Mouse (Mus musculus) kidney, adult 2 months (tissue): ENCODE data around the gene Hist1h2bn. TPM values are rescaled to one million over a fixed set of nuclear protein-coding genes. Genes with fewer than 3 reads are reported as not detected.
"Not testable (repeated sequence)": the region's sequence is repeated elsewhere in the genome, so short reads cannot be mapped to it uniquely, and the experiment has no call there.

ENCODE experiments used
- DNase-seq: peaks from one replicate; pipeline ENCODE4 v3.0.0; 2021
- H3K27ac ChIP-seq: fragments of 200-500 bp; 2 replicates; pipeline ENCODE4 v1.5.1; 2012; ENCODE audit warnings: low read depth, low read length, control low read depth, inconsistent platforms; ENCODE audit not compliant: insufficient read depth
- H3K27me3 ChIP-seq: fragments of 200-500 bp; replicated peaks from 2 replicates; pipeline ENCODE4 v1.6.1; 2012; ENCODE audit warnings: mild to moderate bottlenecking, moderate library complexity, low read length, inconsistent platforms; ENCODE audit not compliant: control insufficient read depth, insufficient read depth
- H3K36me3 ChIP-seq: fragments of 200-500 bp; 2 replicates; pipeline ENCODE4 v1.6.1; 2012; ENCODE audit warnings: mild to moderate bottlenecking, moderate library complexity, low read length, inconsistent platforms; ENCODE audit not compliant: control insufficient read depth, insufficient read depth
- H3K4me1 ChIP-seq: fragments of 200-500 bp; 2 replicates; pipeline ENCODE4 v1.6.1; 2011; ENCODE audit warnings: low read length; ENCODE audit not compliant: control insufficient read depth, insufficient read depth
- H3K4me3 ChIP-seq: fragments of 200-500 bp; 2 replicates; pipeline ENCODE4 v1.5.1; 2011; ENCODE audit warnings: mild to moderate bottlenecking, low read depth, low read length, control low read depth; ENCODE audit not compliant: insufficient read depth
- CTCF ChIP-seq: fragments of 200-500 bp; conservative IDR thresholded peaks from 2 replicates; pipeline ENCODE4 v1.5.1; 2011; ENCODE audit warnings: low read depth, mild to moderate bottlenecking, control low read depth, low read length, moderate library complexity, mixed read lengths; ENCODE audit not compliant: insufficient read depth, insufficient read length
- POLR2A ChIP-seq: fragments of 200-500 bp; IDR thresholded peaks from one replicate; pipeline ENCODE4 v1.6.1; 2011; ENCODE audit warnings: low read depth, low read length, control low read depth
- WGBS: fragments of 180-500 bp; shearing (Covaris S2); methylation state at CpG from one replicate; pipeline ENCODE4 v1.1.7; 2018; 5-methylcytosine and 5-hydroxymethylcytosine counted together
- polyA plus RNA-seq: library from polyadenylated mRNA; depleted of rRNA; stranded (reverse); fragments of >200 nt; gene quantifications from 2 replicates; pipeline ENCODE4 v1.2.3, GENCODE M21; 2012; rRNA removed

The Hist1h2bn gene
- polyA plus RNA-seq, result not detected in 2 replicates

DNA sequence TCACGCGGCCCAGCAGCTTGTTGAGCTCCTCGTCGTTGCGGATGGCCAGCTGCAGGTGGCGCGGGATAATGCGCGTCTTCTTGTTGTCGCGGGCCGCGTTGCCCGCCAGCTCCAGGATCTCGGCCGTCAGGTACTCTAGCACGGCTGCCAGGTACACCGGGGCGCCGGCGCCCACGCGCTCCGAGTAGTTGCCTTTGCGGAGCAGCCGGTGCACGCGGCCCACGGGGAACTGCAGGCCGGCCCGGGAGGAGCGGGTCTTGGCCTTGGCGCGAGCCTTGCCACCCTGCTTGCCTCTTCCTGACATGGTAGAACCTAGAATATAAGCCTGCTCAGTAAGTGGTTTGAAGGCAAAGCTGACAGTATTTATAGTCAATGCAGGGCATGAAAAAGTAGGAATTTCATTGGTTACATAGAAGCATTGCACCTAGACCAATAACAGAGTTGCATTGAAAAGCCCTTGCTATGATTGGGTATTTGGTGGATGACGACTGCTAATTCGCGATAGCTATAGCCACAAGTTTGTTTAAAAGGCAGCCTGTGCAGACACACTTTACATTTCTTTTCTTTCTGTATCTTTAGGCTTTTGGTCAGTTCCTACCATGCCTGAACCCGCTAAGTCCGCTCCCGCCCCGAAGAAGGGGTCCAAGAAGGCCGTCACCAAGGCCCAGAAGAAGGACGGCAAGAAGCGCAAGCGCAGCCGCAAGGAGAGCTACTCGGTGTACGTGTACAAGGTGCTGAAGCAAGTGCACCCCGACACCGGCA, at the start of gene Hist1h2bn, which contains the start of gene Hist1h2ak:
Gene Hist1h2bn (plus strand): TSS at position 600 of the 762 bp plus-strand sequence.
Gene Hist1h2ak (minus strand): TSS at position 304 of the 762 bp plus-strand sequence.
- Histone ChIP-seq H3K27ac (peak within 1 kb of the TSS; percentile 90), H3K4me3 (peak within 1 kb of the TSS; percentile 90)
- H3K4me1 ChIP-seq, H3K27me3 ChIP-seq, H3K36me3 ChIP-seq: not testable (repeated sequence)
- DNase-seq, result peak; percentile 86
- 3% methylated on average over 48 of the region's 50 CpGs for WGBS

DNA sequence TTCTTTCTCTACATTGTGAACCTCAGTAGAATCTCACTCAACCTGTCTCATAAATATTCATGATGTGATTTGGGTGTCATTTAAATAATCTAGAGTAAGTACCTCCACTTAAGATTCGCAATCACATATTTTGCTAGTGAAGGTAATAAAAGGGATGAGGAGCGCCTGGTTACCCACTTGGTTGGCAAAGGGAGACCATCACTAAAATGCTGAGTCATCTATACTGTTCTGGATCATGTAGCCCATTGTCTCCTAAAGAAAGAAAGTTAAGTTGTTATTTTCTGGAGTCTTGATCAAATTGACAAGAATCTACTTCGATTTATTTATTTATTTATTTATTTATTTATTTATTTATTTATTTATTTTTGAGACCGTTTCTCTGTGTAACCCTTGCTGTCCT, 47.3 kb upstream of the Hist1h2bn start:
- DNase-seq, result no peak
- H3K4me1 ChIP-seq, result no peaks in the 10 kb centered on the region
- H3K27ac ChIP-seq, result no peak overlapping the region
- H3K36me3 ChIP-seq, result no peaks in the 10 kb centered on the region
- H3K27me3 ChIP-seq, result no peaks in the 10 kb centered on the region
- TF ChIP-seq CTCF, result no peak
- no peak for TF ChIP-seq POLR2A
- WGBS, result 67% methylated on average over 4 of the region's 4 CpGs
- H3K4me3 ChIP-seq, result no peak overlapping the region

DNA sequence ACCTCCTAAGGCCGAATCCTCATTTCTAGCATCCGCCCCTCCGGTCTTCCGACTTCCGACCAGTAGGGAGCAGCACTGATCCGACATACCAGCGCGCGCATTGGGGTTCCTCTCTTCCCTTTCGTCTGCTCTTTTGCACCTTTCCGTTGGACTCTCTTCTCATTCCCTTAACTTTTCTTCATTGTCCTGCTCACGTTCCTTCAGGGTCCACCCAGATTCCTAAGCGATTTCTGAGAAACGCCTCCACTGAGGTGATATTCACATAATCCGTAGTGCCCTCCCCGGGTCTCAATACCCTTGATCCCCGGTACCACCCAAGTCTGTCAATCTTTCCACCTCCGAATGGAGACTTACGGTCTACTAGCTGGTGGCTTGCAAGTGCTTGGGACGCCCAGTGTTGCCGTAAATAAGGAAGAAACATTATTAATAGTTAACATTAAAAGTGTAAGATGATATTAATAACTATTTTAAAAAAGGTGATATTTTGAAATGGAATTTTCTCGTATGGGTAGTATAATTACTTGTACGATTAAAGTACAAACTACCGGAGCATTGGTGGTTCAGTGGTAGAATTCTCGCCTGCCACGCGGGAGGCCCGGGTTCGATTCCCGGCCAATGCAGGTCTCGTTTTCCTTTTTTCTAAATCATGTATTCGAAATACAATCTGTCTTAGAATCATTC, 43.8 kb upstream of the Hist1h2bn start:
- Histone ChIP-seq H3K4me3 (peak overlapping the region; percentile 71), H3K4me1 (peaks cover 5% of the 10 kb centered on the region; the same call in 1 of the 2 replicates), H3K27me3 (no peaks in the 10 kb centered on the region), H3K27ac (peak overlapping the region; percentile 17; the same call in 1 of the 2 replicates), H3K36me3 (no peaks in the 10 kb centered on the region)
- DNase-seq, result peak; percentile 92
- TF ChIP-seq CTCF, result peak; percentile 76
- no peak for TF ChIP-seq POLR2A
- WGBS, result under 1% methylated on average over 32 of the region's 32 CpGs

DNA sequence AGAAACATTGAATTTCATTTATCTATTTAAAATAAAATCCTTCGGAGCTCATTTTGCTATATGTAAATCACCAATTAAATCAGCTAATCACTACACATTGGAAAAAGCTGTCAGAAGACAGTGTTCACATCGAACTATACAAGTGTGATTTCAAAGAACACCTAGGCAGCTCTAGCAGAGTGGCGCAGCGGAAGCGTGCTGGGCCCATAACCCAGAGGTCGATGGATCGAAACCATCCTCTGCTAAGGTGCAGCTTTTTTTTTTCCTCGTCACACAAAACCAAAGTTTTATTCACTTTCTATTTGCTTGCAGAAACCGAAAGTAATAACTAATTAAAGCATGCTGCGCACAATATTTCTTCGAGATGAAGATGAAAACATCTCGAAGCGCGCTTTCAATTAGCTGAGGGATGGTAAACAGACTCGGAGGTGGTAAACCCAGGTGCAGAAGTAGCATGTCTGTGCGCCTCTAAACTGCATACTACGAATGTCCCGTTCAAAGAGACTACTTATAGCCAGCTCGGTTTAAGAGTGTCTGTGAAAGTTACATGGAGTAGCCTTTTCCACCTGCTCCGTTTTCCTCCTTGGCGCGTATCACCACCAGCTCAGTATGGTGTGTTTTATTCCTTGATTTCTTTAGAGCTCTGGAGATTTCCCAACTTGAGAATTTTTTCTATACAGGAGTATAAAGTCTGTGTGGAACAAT, 43.0 kb upstream of the Hist1h2bn start:
- TF ChIP-seq CTCF (no peak), POLR2A (no peak)
- 6% methylated on average over 22 of the region's 22 CpGs for WGBS
- no peak overlapping the region for H3K27ac ChIP-seq
- peak overlapping the region; percentile 49 for H3K4me3 ChIP-seq
- H3K4me1 ChIP-seq, result peaks cover 8% of the 10 kb centered on the region; the same call in 1 of the 2 replicates
- H3K27me3 ChIP-seq, result no peaks in the 10 kb centered on the region
- peak; percentile 84 for DNase-seq
- H3K36me3 ChIP-seq, result no peaks in the 10 kb centered on the region

DNA sequence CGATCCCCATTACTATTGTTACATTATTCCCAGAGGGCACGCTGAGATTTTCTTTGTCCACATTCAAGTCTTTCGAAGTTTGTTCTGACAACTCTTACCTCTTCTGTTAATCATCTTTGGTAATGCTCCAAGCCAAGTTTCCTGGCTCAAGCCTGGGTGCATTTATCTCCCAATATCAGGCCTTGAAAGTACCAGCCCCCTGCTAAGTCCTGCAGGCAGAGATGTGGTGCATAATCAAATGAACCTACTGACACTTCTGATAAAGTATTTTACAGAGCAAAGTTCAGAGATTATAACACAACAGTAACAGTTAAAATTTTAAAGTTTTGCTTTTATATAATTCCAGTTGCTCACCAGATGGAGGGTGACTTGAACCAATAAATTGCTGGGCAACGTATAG, 42.2 kb upstream of the Hist1h2bn start:
- Histone ChIP-seq H3K27me3 (no peaks in the 10 kb centered on the region), H3K36me3 (no peaks in the 10 kb centered on the region), H3K4me1 (peaks cover 8% of the 10 kb centered on the region; the same call in 1 of the 2 replicates), H3K4me3 (no peak overlapping the region), H3K27ac (no peak overlapping the region)
- DNase-seq, result peak; percentile 4
- WGBS, result 42% methylated on average over 4 of the region's 4 CpGs
- no peak for TF ChIP-seq POLR2A
- no peak for TF ChIP-seq CTCF

DNA sequence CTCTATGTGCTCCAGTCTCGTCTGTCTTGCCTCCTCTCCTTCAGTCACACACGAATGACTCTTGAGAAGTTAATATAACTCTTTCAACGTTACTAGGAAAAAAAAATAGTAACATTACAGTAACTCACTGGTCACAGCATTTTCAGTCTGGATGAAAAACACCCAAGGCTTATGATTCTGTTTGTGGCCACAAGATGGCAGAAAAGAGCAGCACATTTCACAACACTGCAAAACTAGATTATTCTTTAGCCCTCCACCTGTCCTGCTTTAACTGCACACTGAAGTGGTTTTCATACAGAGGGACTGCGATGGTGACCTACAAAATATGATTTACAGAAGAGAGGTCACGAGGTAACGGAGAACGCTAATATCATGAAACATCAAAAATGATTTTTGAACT, 39.2 kb upstream of the Hist1h2bn start:
- no peaks in the 10 kb centered on the region for H3K36me3 ChIP-seq
- H3K27me3 ChIP-seq, result no peaks in the 10 kb centered on the region
- no peak overlapping the region for H3K27ac ChIP-seq
- no peak for TF ChIP-seq POLR2A
- TF ChIP-seq CTCF, result peak; percentile 28; the same call in 1 of the 2 replicates
- no peak overlapping the region for H3K4me3 ChIP-seq
- DNase-seq, result peak; percentile 75
- H3K4me1 ChIP-seq, result peaks cover 10% of the 10 kb centered on the region; the same call in 1 of the 2 replicates
- WGBS, result 0% methylated on average over 7 of the region's 7 CpGs
